Mouse (Mus musculus) liver, embryonic 11.5 days (tissue): Measurements from ENCODE around the gene Atp2a2. TPM values are rescaled to one million over a fixed set of nuclear protein-coding genes. Genes with fewer than 3 reads are reported as not detected.

Source experiments
- ATAC-seq: fragments of 200-750 bp; cut with Nextera tagmentation; replicated peaks from 2 replicates; pipeline ENCODE4 v1.8.0; 2017; ENCODE audit warnings: moderate number of reproducible peaks, mild to moderate bottlenecking, moderate TSS enrichment, moderate library complexity; ENCODE audit not compliant: low FRiP score
- DNase-seq: peaks from one replicate; pipeline ENCODE4 v3.0.0-alpha.2; 2017; ENCODE audit warnings: low spot score
- H3K27ac ChIP-seq: fragments of 300-500 bp; sonication (generic); 2 replicates; pipeline ENCODE4 v1.5.1; 2014; ENCODE audit warnings: mild to moderate bottlenecking, low read depth, low read length, control low read depth
- H3K27me3 ChIP-seq: fragments of 300-500 bp; sonication (generic); replicated peaks from 2 replicates; pipeline ENCODE4 v1.6.1; 2014; ENCODE audit warnings: low read length, mixed read lengths; ENCODE audit not compliant: control insufficient read depth, insufficient read depth
- H3K36me3 ChIP-seq: fragments of 300-500 bp; sonication (generic); 2 replicates; pipeline ENCODE4 v1.6.1; 2014; ENCODE audit warnings: mild to moderate bottlenecking, low read length, moderate library complexity, mixed read lengths; ENCODE audit not compliant: control insufficient read depth, insufficient read depth
- H3K4me1 ChIP-seq: fragments of 300-500 bp; sonication (generic); replicated peaks from 2 replicates; pipeline ENCODE4 v1.6.1; 2014; ENCODE audit warnings: low read length, mixed read lengths; ENCODE audit not compliant: control insufficient read depth, insufficient read depth
- H3K4me2 ChIP-seq: fragments of 300-500 bp; sonication (generic); 2 replicates; pipeline ENCODE4 v1.6.1; 2014; ENCODE audit warnings: mild to moderate bottlenecking, control low read depth, moderate library complexity
- H3K4me3 ChIP-seq: fragments of 300-500 bp; sonication (generic); 2 replicates; pipeline ENCODE4 v1.5.1; 2014; ENCODE audit warnings: low read depth, low read length, control low read depth
- H3K9ac ChIP-seq: fragments of 300-500 bp; sonication (generic); 2 replicates; pipeline ENCODE4 v1.6.1; 2014; ENCODE audit warnings: low read depth, low read length, control low read depth
- H3K9me3 ChIP-seq: fragments of 300-500 bp; sonication (generic); 2 replicates; pipeline ENCODE4 v1.6.1; 2016; ENCODE audit warnings: low read length, inconsistent platforms, mixed read lengths; ENCODE audit not compliant: control insufficient read depth
- WGBS: fragments of 180-500 bp; shearing (Covaris S2); extraction: QIAGEN DNeasy Blood & Tissue Kit; methylation state at CpG from one replicate; pipeline ENCODE4 v1.1.7; 2014; 5-methylcytosine and 5-hydroxymethylcytosine counted together
- polyA plus RNA-seq: library from polyadenylated mRNA; unstranded; fragments of >200 nt; fragmentation: Nextera tagmentation; extraction: Ambion mirVana; gene quantifications from 2 replicates; pipeline ENCODE4 v1.2.1, GENCODE M21; 2014

The Atp2a2 gene
- polyA plus RNA-seq, 1 experiment from 2014 or later = 46.8 TPM

DNA sequence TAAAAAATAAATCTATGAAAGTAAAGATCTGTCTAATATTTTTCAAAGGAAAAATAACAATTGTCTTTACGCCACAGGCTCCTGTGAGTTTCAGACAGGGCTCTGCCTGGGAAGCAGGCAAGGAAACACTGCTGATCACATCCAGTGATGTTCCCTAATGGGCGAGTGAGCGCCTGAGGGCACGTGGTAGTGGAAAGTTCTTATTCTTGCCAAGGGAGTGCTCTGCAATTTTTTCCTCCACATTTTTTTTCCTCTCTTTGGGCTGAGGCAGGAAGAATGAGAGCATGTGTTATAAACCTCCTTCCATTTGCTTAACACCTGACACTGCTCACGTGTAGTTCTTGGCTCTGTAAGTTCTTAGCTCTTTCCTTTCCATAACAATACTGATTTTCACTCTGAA is 20.2 kb downstream of the Atp2a2 start:
- Histone ChIP-seq H3K27me3 (no peaks in the 10 kb centered on the region), H3K4me1 (no peaks in the 10 kb centered on the region), H3K9ac (no peak overlapping the region), H3K27ac (no peak overlapping the region), H3K4me2 (no peak overlapping the region), H3K4me3 (no peak overlapping the region), H3K36me3 (peaks cover 50% of the 10 kb centered on the region), H3K9me3 (no peaks in the 10 kb centered on the region)
- no peak for ATAC-seq
- 90% methylated on average over 5 of the region's 5 CpGs for WGBS
- no peak for DNase-seq

DNA sequence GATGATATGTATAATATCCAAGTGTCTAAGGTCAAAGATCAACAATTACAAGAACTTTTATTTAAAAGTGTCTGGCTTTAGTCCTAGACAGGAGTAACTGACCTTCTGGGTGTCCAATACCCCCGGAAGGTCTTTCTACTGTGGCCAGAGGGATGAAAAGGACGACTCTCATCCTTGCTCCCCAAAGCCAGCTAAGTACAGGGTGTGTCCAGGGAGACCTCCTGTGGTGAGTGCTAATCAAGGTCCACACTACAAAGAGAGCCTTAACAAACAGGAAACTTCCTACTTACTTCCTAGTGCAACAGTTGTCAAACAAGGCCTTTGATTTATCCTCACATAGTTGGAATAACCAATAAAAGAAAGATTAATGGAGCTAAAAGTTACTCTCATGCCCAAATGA is 22.9 kb downstream of the Atp2a2 start:
- no peak overlapping the region for H3K4me2 ChIP-seq
- DNase-seq (no peak), ATAC-seq (no peak)
- peaks cover 42% of the 10 kb centered on the region for H3K36me3 ChIP-seq
- H3K9me3 ChIP-seq = no peaks in the 10 kb centered on the region
- H3K27me3 ChIP-seq = no peaks in the 10 kb centered on the region
- no peak overlapping the region for H3K4me3 ChIP-seq
- H3K9ac ChIP-seq = no peak overlapping the region
- H3K27ac ChIP-seq = no peak overlapping the region
- WGBS = 79% methylated on average over 2 of the region's 2 CpGs
- no peaks in the 10 kb centered on the region for H3K4me1 ChIP-seq

DNA sequence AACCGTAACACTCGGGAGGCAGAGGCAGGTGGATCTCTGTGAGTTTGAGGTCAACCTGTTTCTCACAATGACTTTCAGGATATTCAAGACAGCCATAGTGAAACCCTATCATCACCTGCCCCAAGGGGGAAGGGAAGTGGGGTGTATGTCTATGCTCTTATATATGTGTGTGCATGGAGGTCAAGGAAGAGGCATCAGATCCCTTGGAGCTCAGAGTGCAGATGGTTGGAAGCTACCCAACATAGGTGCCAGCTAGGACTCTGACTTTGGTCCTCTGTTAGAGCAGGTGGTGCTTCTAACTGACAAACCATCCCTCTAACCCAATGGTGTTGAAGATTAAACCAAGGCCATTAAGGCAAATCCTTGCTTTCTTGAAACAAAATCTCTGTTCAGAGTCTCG is 24.5 kb downstream of the Atp2a2 start:
- no peak for DNase-seq
- 89% methylated on average over 3 of the region's 3 CpGs for WGBS
- ATAC-seq = no peak
- no peak overlapping the region for H3K9ac ChIP-seq
- H3K4me3 ChIP-seq = no peak overlapping the region
- no peaks in the 10 kb centered on the region for H3K9me3 ChIP-seq
- no peak overlapping the region; the same call in 1 of the 2 replicates for H3K27ac ChIP-seq
- peaks cover 40% of the 10 kb centered on the region; the same call in 1 of the 2 replicates for H3K36me3 ChIP-seq
- H3K4me2 ChIP-seq = no peak overlapping the region
- no peaks in the 10 kb centered on the region for H3K27me3 ChIP-seq
- no peaks in the 10 kb centered on the region for H3K4me1 ChIP-seq

DNA sequence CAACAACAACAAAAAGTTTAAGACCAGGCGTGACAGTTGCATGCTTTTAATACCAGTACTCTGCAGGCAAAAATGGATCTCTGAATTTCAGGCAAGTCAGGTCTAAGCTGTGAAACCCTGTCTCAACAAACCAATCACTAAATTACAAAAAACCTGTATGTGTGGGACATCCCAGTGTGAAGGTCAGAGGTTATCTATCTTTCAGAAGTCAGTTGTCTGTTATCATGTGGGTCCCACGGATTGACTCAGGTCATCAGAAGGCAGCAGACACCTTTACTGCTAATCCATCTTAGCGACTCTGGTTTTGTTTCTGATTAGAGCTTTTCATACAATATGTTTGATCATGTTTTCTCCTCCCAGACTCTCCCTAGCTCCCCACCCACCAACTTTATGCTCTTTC is 25.9 kb downstream of the Atp2a2 start:
- Histone ChIP-seq H3K9me3 (no peaks in the 10 kb centered on the region), H3K27ac (no peak overlapping the region), H3K4me3 (no peak overlapping the region), H3K4me2 (no peak overlapping the region), H3K27me3 (no peaks in the 10 kb centered on the region), H3K36me3 (peaks cover 36% of the 10 kb centered on the region), H3K9ac (no peak overlapping the region), H3K4me1 (no peaks in the 10 kb centered on the region)
- 51% methylated on average over 3 of the region's 3 CpGs for WGBS
- DNase-seq = no peak
- no peak for ATAC-seq

DNA sequence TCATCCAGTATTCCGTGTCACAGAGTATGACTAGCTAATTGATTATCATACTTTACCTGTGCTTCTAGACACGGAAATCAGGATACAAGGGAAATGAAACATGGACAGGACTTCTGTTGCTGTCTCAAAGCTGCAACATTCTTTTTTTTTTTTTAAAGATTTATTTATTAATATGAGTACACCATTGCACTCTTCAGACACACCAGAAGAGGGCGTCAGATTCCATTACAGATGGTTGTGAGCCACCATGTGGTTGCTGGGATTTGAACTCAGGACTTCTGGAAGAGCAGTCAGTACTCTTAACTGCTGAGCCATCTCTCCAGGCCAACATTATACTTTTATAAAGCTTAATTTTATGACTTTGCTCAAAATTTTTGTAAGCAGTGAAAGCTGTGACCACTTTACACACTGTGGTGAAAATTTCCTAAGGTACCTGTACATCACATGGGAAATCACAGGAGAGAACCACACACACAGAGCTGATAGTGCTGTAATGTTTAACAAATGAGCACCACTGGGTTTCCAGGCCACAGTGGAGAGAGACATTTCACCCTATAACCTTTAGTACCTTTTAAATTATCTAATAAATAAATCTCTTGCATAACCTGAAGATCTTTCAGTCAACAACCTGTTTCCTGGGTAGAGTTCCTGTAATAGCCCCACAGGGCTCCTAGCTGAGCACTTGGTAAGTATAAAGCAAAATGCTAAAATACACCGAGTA is 27.2 kb downstream of the Atp2a2 start:
- Histone ChIP-seq H3K4me2 (no peak overlapping the region), H3K4me3 (no peak overlapping the region), H3K4me1 (no peaks in the 10 kb centered on the region), H3K36me3 (peaks cover 40% of the 10 kb centered on the region), H3K27ac (no peak overlapping the region), H3K9ac (no peak overlapping the region), H3K27me3 (no peaks in the 10 kb centered on the region), H3K9me3 (no peaks in the 10 kb centered on the region)
- no peak for DNase-seq
- ATAC-seq = no peak
- WGBS = 83% methylated on average over 4 of the region's 4 CpGs

DNA sequence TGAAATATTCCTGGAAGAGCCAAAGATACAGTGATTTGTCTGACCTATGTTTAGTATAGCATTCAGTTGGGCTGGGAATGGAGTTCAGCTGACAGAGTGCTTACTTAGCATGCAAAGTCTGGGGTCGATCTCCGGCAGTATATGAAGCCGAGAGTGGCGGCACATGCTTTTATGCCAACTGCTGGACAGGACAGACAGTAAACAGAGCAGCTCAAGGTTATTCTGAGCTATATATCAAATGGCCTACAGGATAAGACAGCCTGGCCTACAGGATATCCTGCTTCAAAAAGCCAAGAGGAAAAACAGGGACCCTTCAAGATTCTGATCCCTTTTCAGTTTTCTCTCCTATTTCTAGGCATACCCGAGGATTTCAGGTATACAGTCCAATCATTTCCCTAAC is 30.4 kb downstream of the Atp2a2 start:
- H3K4me1 ChIP-seq = no peaks in the 10 kb centered on the region
- 76% methylated on average over 5 of the region's 5 CpGs for WGBS
- no peak for DNase-seq

DNA sequence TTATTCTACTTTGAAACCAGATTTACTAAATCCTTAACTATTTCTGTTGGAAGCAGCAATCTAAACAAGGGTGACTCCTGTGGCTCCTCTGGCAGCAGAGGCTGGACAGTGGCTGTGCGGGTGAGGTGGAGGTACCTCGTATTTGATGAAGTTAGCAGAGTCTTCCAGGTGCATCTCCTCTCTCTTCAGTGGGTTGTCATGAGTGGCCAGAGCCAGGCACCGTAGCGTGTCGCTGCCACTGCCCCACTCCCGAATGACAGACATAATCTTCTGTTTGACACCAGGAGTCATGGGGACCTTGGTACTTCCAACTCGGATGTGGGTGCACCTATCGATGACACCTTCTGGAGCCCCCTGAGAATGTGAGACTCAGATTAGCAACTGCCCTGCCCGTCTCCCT is 40.6 kb downstream of the Atp2a2 start:
- no peaks in the 10 kb centered on the region for H3K9me3 ChIP-seq
- 90% methylated on average over 9 of the region's 9 CpGs for WGBS
- peaks cover 81% of the 10 kb centered on the region for H3K36me3 ChIP-seq
- no peaks in the 10 kb centered on the region for H3K4me1 ChIP-seq
- no peak for ATAC-seq
- no peak overlapping the region for H3K27ac ChIP-seq
- H3K9ac ChIP-seq = no peak overlapping the region
- no peak overlapping the region for H3K4me3 ChIP-seq
- no peaks in the 10 kb centered on the region for H3K27me3 ChIP-seq
- no peak for DNase-seq
- H3K4me2 ChIP-seq = no peak overlapping the region

More for the DNA sequence above, 30.4 kb downstream of the Atp2a2 start:
- Histone ChIP-seq H3K27me3 (no peaks in the 10 kb centered on the region), H3K4me2 (no peak overlapping the region), H3K4me3 (no peak overlapping the region), H3K9me3 (no peaks in the 10 kb centered on the region), H3K9ac (no peak overlapping the region), H3K27ac (no peak overlapping the region), H3K36me3 (peaks cover 61% of the 10 kb centered on the region)
- no peak for ATAC-seq

DNA sequence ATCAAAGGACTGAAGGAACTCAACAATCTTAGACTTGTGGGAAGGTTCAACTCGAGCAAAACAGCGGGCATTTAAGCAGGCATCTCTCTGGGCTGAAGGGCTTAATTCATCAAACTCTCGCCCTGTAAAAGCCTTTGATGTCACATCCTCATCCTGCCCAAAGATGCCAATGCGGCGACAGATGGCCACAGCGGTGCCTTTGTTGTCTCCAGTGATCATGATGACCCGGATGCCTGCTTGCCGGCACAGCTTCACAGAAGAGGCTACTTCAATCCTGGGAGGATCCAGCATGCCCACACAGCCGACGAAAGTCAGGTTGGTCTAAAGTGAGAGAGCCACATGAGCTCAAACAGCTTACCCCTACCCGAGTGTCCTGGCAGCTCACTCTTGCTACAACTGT is 41.4 kb downstream of the Atp2a2 start:
- ATAC-seq = no peak
- WGBS = 85% methylated on average over 11 of the region's 11 CpGs
- Histone ChIP-seq H3K27ac (no peak overlapping the region), H3K9me3 (no peaks in the 10 kb centered on the region), H3K4me3 (no peak overlapping the region), H3K27me3 (no peaks in the 10 kb centered on the region), H3K4me2 (no peak overlapping the region), H3K36me3 (peaks cover 76% of the 10 kb centered on the region), H3K9ac (no peak overlapping the region), H3K4me1 (no peaks in the 10 kb centered on the region)
- DNase-seq = no peak

DNA sequence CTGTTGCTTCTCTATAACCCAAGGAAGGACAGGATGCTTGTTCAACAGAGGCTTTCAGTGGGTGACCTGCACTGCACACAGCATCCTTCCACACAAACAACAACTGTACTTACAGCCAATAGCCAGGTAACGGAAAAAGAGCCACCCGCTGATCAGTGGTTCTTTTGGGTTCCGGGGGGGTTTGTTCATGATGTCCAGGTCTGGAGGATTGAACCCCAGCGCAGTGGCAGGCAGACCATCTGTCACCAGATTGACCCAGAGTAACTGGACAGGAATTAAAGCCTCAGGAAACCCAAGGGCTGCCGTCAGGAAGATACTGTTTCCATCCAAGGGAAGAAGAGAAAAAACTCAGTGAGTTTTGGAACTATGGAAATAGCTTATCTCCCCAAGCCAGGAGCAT is 42.7 kb downstream of the Atp2a2 start:
- no peaks in the 10 kb centered on the region for H3K9me3 ChIP-seq
- DNase-seq (no peak), ATAC-seq (no peak)
- no peaks in the 10 kb centered on the region for H3K4me1 ChIP-seq
- WGBS = 95% methylated on average over 5 of the region's 5 CpGs
- no peak overlapping the region for H3K4me3 ChIP-seq
- peaks cover 82% of the 10 kb centered on the region for H3K36me3 ChIP-seq
- H3K9ac ChIP-seq = no peak overlapping the region
- H3K27me3 ChIP-seq = no peaks in the 10 kb centered on the region
- no peak overlapping the region for H3K27ac ChIP-seq
- H3K4me2 ChIP-seq = no peak overlapping the region
